Mouse (Mus musculus): ENCODE measurements around the gene Kiz.

The Kiz gene

DNA sequence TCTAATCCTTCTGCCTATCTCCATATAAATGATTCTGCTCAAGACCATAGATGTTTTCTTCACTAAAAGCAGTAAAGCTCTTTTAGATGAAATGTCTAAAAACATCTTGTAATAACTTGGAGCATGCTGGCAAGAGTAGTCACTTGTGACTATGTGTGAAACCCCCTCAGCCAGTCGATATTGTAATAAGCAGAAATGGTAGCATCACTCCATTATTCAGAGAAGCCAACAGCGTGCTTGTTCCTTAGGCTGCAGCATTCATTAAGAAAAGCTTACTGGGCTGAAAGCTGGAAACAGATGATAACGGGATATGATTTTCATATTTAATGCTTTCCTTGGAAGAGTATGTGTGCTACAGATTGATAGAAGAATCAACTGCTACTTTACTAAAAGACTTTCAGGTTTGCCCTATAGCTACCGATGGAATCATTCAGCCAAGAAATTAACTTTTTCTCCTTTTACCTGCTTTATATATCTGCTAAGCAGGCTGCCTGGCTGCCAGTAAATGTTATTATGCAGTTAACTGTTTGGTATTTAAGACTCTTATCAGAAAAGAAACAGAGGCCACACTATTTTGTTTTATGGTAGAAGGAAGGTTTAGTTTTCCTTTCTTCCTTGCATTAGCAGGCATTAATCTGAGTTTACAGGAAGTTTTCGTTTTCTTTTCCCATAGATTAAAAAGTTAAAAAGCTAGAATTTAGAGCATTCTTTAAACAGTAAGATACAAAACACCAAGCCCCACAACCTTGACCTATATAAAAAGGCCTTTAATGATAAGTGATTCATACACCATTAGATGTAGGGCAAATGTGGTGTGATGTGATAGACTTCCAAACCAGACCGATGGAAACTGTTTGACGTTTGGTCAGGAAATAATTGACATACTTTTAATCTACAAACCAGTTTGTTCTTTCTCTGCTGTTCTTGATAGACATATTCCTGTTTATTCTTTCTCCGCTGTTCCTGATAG lies 15.9 kb downstream of the Kiz start:
- DNase-seq: no peak

DNA sequence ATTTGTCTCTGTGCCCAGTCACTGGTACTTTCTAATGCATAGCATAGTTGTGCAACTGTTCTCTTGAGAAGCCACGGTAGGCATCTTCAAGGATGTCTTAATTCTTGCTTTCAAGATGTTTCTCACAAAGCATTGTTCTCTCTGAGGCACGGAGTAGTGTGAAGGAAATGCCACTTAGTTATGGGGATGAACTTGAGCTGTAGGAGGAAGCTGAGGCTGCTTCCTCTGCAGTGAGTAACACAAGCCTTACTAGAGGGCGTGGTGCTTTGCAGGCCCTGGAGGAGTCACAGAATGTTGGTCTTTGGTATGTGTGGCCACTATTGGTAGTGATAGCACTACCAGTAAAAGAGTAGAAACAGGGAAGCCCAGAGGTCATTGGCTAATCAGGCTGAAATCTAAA lies 17.0 kb downstream of the Kiz start:
- DNase-seq: no peak

DNA sequence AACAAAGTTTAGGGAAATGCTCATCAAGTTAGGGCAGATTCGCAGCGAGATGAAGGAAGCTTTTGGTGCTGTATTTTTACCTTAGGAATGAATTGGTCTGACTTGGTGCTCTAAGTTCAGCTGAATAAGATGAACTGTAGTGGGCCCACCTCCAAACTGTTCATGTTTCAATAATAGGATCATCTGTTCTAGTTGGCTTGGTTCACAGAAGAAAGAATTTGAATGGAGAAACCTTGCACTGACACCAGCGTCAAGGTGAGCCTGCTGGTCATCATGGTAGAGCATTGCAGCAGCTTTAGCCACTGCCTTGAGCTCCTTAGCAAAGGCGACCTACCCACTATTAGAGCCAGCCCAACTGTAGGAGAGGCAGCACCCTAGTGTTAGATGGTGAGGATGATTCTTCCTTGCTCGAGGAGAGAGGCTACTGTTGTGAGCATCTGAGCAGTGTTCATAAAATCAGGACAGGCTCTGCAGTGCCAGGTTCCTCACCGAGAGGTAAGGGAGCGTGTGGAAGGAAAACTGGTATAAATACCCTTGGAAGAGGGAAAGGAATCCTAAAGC lies 18.3 kb downstream of the Kiz start:
- DNase-seq: no peak

DNA sequence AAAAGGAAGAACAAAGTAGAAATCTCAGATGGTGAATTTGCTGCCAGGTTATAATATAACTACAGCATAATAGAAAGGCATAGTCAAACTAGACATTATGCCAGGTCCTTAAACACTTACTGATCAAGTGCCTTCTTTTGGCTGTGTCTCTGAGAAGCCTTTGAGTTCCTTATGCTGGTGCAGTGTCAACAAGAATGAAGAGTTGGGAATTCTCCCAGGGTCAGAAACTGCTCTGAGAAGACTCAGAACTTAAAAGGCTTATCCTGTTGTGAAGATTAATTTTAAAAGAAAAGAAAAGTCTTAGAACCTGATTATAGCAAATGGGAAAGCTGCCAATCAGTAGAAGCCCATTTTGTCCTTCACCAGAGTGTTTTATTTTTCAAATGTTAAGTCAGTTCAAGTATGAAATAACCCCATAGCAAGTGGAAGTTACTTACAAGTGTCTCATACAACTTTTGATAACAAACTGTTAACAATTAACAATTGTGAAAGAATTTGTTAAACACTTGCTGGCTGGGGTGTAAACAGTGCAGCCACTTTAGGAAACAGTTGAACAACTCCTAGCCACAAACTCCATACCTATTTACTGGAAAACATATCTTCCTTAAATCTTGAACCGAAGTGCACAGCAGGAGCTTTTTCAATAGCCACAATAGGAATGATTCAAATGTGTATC lies 21.9 kb downstream of the Kiz start:
- no peak for DNase-seq

DNA sequence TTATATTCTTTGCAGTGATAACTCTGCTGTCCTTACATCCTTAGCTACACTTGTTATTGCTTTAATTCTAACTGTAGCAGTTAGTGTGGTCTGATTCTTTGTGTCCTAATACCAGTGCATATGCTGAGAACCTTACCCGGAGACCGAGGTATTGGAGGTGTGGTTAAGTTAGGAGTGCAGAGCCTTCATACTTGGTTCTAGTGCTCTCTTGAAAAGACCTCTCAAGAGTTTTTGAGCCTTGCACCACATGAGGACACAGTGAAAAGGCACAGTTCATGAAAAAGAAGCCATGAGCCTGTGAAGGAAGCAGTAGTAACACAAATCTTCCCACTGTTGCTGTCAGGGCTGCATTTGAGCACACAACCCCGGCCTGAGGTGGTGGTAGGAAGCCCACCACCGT lies 26.0 kb downstream of the Kiz start:
- no peak for DNase-seq

DNA sequence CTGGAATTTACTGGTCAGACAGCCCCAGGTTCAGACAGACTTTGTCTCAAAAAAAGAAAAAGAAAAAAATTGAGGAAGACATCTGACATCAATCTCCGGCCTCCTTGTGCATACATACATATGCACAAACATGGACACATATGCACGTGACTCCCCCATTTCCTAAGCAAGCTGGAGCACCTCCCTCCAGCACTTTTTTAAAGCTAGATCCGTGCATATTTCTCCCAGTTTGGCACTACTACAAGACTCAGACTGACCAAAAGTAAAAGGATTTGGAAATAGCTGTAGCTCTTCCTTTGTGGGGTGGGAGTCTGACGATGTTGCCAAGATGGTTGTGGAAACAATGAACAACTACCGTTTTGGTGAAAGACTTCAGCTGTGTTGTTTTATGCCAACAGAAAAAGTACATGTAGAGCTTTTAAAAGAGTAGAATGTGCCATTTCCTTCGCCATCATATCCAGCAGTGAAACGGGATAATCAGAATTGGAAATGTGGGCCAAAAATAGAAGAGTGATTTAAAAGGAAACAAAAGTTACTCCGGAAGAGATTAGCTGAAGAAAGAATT lies 28.7 kb downstream of the Kiz start:
- no peak for DNase-seq

DNA sequence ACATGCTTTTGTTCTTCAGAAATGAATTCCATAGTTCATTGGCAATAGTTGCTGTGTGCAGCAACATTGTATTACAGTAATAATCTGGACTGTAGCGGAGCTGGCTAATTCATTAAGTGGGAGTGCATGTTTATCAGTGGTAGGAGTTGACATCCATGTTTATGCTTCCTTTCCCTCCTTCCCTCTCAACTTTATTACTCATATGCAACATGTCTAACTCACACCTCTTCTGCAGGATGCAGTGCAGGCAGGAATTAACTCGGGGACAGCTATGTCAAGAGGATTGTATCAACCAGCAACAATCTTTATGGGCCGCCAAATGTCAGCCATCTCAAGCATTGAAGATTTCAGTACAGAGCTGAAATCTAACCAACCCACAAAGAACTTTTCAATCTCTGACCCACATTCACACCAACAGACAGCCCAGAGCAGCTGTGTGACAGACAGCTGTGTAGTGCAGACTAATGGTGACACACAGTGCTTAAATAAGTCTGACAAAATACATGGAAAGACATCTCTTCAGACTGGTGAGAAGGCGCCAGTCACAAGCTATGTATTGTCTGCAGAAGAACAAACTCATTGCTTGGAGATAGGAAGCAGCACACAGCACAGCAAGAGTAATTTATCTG lies 33.2 kb downstream of the Kiz start:
- no peak for DNase-seq

DNA sequence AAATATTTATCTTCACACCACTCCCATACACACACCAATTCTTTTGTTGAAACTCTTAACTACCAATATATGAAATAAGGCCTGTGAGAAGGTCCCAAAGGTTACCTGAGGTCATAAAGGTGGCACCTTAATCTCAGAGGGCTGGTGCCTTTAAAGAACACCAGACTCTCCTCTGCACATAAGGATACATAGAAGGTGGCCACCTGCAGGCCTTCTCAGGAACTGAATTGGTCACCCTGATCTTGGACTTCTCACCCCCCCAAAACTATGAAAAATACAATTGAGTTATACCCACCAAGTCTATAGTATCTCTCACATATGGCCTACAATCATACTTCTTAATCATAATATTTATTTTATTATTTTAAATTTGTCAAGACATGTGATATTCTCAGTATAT lies 43.3 kb downstream of the Kiz start:
- DNase-seq: peak; percentile 14

DNA sequence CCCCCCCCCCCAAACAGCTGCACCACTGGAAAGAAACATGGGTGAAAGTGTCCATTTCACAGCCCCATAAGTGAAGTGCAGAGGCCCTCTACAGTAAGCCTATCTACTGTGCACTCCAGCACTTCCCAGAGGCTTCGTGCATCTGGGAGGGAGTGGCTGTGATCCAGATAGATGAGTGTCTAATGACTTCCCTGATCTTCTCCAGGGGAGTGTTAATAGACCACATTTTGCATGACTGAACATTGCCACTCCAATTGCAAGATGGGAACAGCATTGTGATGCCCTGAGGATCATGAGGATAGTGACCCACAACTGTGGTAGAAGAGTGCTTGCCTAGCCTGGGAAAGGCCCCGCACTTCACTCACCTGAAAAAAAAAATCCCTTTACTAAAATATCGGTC lies 60.4 kb downstream of the Kiz start:
- DNase-seq: no peak

DNA sequence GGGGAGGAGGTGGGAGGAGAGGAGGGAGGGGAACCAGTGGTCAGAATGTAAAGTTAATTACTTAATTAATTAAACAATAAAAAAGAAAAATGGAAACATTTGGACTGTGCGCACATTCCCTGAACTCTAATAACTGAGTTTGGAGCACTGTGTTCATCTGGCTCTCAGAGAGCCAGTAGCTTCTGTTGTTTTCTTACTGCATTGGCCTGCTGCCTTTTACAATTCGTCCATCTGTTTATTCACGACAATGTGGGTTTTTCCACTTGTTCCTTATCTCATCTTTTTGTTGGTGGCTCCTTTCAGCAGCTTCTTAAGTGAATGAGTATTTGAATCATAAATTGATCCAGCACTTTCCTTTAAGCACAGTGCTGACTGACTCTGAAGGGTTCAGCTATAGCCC lies 62.1 kb downstream of the Kiz start:
- DNase-seq: no peak

DNA sequence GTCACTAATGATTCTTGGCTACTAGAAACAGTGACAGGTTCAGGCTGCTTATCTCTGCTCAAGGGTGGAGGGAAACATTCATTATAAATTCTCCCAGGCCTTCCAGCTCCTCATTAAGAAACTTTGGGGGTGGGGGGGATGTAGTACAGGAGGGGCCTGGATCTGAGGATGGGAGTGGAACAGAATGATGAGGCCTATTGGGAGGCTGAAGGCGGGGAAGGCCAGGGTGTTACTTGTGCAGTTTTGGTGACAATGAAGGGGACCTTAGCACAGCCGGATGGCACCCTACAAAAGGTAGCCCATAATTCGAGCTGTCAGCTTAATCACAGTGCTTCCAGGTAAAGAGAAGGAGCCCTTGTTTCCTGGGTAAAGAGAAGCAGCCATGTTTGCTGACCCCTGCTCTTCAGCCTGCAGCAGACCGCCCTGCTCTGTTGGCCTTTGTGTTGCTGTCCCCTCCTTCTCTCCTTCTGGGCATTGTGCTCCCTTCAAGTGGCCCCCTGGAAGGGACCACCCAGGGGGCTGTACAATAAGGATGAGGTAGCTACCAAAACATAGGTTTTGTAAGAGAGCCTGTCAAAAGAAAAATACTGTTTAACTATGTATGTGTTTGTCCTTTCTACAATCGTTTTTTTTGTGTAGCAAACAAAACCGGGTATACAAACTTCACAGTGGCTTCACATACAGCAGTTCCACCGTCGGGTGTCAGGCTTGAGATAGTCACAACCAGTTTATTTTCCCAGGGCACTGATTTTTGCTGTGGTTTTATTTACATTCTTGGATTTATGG lies 64.9 kb downstream of the Kiz start:
- no peak for DNase-seq

DNA sequence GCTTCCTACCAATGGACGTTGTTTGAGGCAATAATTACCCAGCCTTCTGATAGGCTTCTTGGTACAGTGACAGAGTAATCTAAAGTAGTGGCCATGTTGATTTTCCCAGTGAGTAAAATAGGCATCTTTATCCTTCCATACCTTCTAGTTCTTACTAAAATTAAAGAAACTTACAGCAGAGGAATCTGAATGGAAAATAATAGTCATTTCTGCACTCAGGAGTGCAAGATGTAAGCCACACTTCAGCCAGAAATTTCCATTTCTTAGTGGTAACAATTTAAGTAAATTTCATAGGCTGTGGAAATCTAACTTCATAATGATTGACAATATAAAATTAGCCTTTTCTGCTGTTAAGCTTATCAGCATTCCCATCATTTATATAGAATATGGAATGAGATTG lies 69.6 kb downstream of the Kiz start:
- no peak for DNase-seq

DNA sequence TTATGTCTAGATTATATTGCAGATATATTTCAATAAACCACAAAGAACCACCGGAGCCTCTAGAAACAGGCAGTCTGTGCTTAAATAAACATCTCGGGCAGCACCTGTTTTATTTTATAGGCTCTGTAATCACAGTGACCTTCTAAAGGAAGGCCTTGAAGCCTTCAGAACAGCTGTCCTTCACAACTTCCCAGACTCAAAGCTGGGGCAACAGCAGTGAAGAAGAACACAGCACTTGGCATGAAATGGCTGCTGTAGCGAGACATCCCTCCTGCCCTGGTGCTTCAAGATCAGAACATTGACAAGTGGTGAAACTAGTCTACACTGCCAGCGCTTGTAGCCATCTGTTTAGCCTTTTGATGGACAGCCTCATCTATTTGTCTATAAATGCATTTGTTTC lies 70.2 kb downstream of the Kiz start:
- no peak for DNase-seq

DNA sequence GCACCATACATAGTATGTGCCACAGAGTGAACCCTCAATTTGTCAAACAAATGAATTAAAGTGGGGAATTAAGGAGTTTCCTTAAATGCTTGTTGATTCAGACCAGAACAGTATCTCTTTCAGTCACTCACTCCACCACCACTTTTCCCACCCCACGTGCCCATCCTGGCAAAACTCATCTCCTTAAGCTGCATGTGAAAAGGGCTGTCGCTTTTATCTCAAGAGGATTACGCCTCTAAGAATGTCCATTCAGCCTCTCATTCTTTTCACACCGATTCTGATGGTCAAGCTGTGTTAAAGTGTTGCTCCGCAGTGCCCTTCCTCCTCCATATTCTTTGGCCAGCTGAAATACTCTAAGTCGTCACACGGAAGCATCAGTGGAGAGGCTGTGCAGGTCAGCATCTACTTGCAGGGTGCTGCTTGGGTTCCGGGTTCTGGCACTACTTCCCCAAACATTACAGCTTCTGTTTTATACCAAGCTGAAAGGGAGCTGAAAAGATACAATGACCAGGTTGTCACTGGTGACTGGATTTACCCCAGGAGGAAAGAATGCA lies 92.6 kb downstream of the Kiz start:
- DNase-seq: no peak

DNA sequence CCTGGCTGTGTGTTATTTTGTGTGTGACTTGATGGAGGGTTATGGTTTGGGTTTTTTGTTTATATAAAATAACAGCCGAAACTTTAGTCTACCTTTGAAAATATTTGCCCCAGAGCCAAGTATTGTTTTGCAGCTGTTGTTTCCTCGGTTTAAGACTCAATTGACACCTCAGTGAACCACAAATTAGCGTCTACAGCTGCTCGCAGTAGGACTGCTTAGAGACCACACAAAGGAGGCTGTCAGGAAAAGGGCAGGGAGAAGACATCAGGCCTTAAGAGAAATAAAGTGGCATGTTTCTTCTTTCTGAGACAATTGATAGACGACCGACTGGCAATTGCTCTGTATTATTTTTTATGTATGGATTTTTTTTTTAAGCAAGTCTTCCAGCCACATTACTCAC lies 100.7 kb downstream of the Kiz start:
- DNase-seq: no peak

DNA sequence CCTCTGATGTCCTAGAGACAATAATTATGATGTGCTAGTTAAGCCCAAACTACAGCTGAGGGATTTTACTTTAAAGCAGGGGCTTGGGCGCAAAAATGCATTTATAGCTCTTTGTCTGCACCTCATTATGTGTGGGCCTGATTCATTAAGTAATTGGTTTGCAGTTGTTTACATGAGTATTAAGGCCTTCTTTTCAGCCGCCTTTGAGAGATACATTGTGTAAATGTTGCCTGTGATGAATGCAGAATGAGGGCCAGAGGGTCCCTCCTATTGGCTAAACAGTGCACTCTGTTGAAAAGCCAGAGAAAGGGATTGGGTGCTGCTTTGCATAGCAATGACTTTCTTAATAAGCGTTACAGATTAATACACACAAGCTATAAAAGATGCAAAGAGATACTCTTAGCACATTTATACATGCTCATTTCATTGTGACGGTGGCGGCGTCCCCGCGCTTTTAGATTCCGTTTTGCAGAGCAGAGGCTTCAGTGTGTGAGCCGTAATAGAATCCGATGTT lies 102.8 kb downstream of the Kiz start:
- DNase-seq: no peak

DNA sequence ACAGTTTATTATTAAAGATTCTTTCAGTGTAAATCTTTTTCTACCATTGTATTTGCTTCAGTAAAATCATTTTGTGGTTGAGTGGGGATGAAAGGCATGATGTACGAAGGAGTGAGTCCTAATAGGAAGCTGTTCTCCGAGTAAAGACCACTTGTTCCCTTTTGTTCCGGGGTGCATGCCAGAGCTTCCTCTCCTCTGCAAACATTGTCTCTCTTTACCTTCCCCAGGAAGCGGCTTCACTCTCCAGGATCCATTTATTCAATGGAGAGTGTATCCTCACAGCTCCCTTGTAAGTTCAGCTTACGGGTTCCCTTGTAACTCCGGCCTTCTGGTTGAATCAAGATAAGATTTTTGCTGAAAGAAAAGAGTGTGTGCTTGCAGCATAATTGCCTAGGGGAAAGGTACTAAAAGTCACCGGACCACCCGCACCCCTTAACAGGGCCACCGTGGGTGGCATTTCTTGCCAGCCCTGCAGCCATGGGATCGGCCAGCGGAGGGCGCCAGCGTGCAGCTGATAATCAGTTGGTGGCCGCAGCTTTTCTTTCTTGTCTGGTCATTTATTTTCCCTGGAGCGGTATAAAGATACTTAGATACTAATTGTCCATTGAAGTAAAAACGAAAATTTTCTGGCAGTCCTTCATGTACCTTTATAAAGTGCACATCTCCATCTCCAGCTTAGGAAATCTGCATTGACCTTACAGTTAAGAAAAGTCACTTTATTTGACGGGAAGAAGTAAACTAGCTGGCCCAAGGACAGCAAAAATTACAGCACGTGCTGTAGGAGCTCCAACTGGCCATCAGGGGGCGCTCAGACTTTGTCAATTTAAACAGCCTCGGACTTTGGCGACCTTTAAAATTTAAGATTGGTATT lies 103.5 kb downstream of the Kiz start:
- peak; percentile 89 for DNase-seq

DNA sequence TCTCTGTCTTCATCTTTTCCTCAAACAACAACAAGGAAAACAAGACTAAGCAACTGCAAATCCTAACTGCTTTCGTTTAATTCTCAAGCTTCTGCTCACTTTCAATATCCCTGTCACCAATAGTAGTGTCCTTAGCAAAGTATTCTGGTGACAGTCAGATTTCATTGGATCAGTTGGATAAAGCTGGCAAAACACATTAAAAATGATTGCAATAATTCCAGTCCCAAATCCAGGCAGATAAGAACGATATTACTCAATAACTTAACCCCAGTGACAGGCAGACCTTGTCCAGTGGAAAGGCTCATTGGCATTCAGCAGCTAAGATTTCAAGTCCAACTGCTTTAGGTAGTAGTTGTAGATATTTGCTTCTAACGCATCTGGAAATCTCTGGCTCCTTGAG lies 119.4 kb downstream of the Kiz start:
- no peak for DNase-seq

DNA sequence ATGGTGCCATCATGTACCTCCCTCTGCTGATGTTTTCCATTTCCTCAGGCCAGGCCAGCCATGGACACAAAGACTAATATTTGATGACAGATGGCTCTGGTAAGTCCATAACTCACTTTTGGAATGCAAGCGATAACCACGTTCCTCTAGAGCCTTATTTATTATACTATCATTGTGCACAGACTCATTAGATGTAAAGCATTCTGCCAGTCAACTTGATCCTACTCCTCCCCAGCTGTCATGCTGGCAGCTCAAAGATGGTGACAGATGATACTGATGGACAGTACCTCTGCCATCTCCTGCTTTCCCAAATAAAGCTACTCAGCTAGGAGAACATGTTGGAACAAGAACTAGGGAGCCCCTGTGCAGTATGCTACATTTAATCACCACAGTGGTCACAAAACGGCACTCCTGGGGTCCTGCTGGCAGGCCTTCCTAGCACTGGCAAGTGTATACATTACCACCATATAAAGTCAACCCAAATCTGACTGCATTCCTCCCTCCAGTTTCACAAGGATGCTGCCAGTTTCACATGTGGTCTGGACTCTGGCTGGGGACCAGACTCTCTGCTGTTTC lies 119.9 kb downstream of the Kiz start:
- no peak for DNase-seq

DNA sequence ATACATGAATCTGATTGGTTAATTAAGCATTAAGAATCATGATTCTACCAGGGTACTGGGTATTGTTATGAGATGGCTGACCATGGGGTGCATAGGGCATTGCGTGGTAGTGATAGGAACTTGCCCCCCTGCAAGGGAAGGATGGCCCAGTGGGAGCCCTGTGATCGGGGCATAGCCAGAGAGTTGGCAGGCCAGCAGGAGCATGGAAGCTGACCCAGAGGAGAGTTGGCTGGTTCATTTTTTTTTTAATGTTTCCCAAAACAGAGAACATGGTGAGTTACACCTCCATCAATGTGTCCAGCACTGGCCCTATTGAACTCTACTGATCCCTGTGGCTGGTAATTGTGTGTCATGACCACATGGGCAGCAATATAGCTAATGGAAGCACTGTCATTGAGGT lies 127.1 kb downstream of the Kiz start:
- no peak for DNase-seq

DNA sequence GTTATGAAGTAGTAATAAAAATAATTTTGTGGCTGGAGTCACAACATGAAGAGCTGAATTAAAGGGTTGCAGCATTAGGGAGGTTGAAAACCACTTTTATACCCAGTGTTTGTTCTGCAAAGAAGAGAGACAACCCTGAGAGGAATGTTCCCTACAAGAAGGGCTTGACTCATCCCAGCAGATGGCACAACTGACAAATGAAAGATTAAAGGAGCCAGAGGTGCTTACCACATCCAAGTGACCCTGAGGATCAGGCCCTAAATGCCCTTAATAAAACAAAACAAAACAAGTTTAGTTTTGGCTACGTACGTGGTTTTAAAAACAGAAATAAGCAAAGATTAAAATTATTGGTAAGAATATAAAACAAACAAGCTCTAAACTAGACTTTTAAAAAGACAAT lies 129.2 kb downstream of the Kiz start:
- DNase-seq: no peak

Measured in lung, postnatal 14 days (tissue).